Comparison of ENCODE assay signal across 8 mouse cellular contexts in the genomic region with DNA sequence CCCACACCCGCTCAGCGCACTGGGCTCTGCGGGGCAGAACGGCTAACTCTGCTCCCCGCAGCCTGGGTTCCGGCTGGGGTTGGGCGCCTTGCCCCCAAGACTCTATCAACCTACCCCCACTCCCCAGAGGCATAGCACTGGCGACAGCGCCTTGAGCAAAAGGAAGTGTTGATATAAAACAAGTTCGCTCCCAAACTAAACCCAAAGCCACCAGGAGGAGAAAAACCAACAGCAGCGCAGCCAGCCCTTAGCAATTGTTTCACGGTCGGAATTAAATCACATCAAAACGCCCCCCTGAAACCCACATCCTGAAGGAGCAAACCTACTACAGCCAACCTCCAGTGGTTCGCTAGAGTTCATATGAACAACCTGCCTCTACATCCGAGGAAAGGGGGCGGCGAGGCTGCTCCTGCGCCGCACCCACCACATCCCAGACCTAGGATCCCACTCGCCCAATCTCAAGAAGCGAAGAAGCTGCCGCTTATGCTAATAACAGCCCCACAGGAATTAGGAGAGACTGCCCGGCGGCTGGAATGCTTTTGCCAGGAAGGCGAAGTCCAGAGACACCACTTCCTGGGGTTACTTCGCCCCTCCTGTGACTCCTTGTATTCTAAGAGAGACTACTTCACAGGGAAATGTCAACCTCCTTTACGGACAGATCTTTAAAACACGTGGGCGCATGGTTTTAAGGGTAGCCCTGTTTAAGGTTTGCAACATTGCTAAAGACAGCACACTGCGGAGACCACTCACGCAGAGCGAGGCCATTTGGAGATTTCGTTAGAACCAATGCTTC. TPM values are rescaled to one million over a fixed set of nuclear protein-coding genes. Genes with fewer than 3 reads are reported as not detected.
DNase-seq lines count a peak whose midpoint lies in the region; ATAC-seq and TF ChIP-seq lines count a peak whose summit lies in the region.

No protein-coding gene starts in this region.

- H3K9ac ChIP-seq in limb, embryonic 12.5 days (replicated peaks): peak overlapping the region; percentile 62; the same call in 1 of the 2 replicates

- H3K4me3 ChIP-seq in testis, adult 2 months (ENCODE audit: control insufficient read depth, low read depth, low read length): peak overlapping the region; percentile 23; the same call in 1 of the 2 replicates
- H3K4me3 ChIP-seq in limb, embryonic 12.5 days (replicated peaks): peak overlapping the region; percentile 44
- no peak overlapping the region for H3K4me3 ChIP-seq in cerebellum, adult 2 months (replicated peaks; ENCODE audit: insufficient read depth, low read depth, low read length)

- H3K27me3 ChIP-seq in testis, adult 2 months (ENCODE audit: control insufficient read depth, insufficient read depth, low read length): peaks cover 2% of the 10 kb centered on the region
- peaks cover 49% of the 10 kb centered on the region for H3K27me3 ChIP-seq in limb, embryonic 12.5 days
- peaks cover 9% of the 10 kb centered on the region; the same call in 1 of the 2 replicates for H3K27me3 ChIP-seq in cerebellum, adult 2 months (ENCODE audit: control insufficient read depth, insufficient read depth, low read length)

- peaks cover 36% of the 10 kb centered on the region for H3K4me1 ChIP-seq in testis, adult 2 months (ENCODE audit: control insufficient read depth, insufficient read depth, low read length)
- H3K4me1 ChIP-seq in limb, embryonic 12.5 days (replicated peaks): peaks cover 49% of the 10 kb centered on the region
- H3K4me1 ChIP-seq in cerebellum, adult 2 months (ENCODE audit: control insufficient read depth, insufficient read depth, low read length): no peaks in the 10 kb centered on the region; the same call in 1 of the 2 replicates

- DNase-seq in cerebellum, postnatal 14 days: peak; percentile 10 to 37
- no peak for DNase-seq in testis, postnatal 14 days (ENCODE audit: low spot score)
- peak; percentile 50 to 54 for DNase-seq in thymus, postnatal 36 days
- DNase-seq in cerebellum, adult 2 months: no peak

- no peak for ATAC-seq in cerebellum, adult (ENCODE audit: insufficient number of reproducible peaks, low FRiP score, low TSS enrichment)
- ATAC-seq in limb, embryonic 12.5 days (ENCODE audit: insufficient number of reproducible peaks, insufficient read depth, low FRiP score, low TSS enrichment, low read depth): no peak
- no peak for ATAC-seq in activated CD4-positive, CD25-positive, alpha-beta regulatory T cell, adult 4 months

- H3K9me3 ChIP-seq in limb, embryonic 12.5 days: no peaks in the 10 kb centered on the region

- no peak for TF ChIP-seq CTCF in testis, adult 2 months (IDR thresholded peaks at IDR 0.05; ENCODE audit: control insufficient read depth, insufficient read depth, insufficient replicate concordance, low read depth, low read length)
- TF ChIP-seq CTCF in cerebellum, adult 2 months (IDR thresholded peaks at IDR 0.05; ENCODE audit: borderline replicate concordance, insufficient read depth, low read depth, low read length): no peak

- H3K36me3 ChIP-seq in testis, adult 2 months (ENCODE audit: control insufficient read depth, insufficient read depth, low read length): no peaks in the 10 kb centered on the region
- H3K36me3 ChIP-seq in limb, embryonic 12.5 days: no peaks in the 10 kb centered on the region

- no peak overlapping the region for H3K27ac ChIP-seq in testis, adult 2 months (ENCODE audit: control insufficient read depth, insufficient read depth, low read depth, low read length)
- H3K27ac ChIP-seq in limb, embryonic 12.5 days: no peak overlapping the region
- no peak overlapping the region for H3K27ac ChIP-seq in cerebellum, adult 2 months (ENCODE audit: insufficient read depth, low read length)

- TF ChIP-seq POLR2A in testis, adult 2 months (IDR thresholded peaks at IDR 0.05; ENCODE audit: control insufficient read depth, low read depth, low read length): no peak
- no peak for TF ChIP-seq POLR2A in cerebellum, adult 2 months (IDR thresholded peaks at IDR 0.05; ENCODE audit: borderline replicate concordance, insufficient read depth, low read length)

- H3K4me2 ChIP-seq in limb, embryonic 12.5 days: peak overlapping the region; percentile 88

- WGBS in limb, embryonic 12.5 days: under 1% methylated on average over 34 of the region's 34 CpGs
- 4% methylated on average over 34 of the region's 34 CpGs for WGBS in cerebellum, adult 2 months

RNA-seq across cellular contexts. Expression of a gene that starts 2.8 kb away (rescaled TPM):
- 84.7 and 86.2 TPM in 2 replicates for polyA plus RNA-seq in testis, adult 2 months (2012; rRNA removed)
- 59.4 and 60.5 TPM in 2 replicates for polyA plus RNA-seq in limb, embryonic 12.5 days (2016; fragmentation: Nextera tagmentation; extraction: Ambion mirVana)
- 6.1 and 6.8 TPM in 2 replicates for polyA plus RNA-seq in cerebellum, adult 2 months (2012; rRNA removed)
- polyA plus RNA-seq in activated CD4-positive, CD25-positive, alpha-beta regulatory T cell, adult 4 months (2017; shearing (Covaris generic)): 100 to 1,000 TPM; 175 to 182 TPM

Comparison
In these comparisons a context has a peak if more than half of its experiments do, and no peak if none do; other contexts are left out.
1. DNase-seq: peak in cerebellum, postnatal 14 days (2 of 2) and thymus, postnatal 36 days (2 of 2); none in testis, postnatal 14 days (single experiment) and cerebellum, adult 2 months (0 of 2).